Mouse (Mus musculus) CH12.LX (cell line): ENCODE results near the gene Eef1g.

Source experiments
- CHD2 ChIP-seq: IDR thresholded peaks from 2 replicates; pipeline ENCODE4 v1.6.1; 2011; ENCODE audit warnings: low read length, improper control_type of control experiment
- CTCF ChIP-seq, 2 experiments: IDR thresholded peaks in 1 of 2; conservative IDR thresholded peaks in 1 of 2; 2 replicates each; pipeline ENCODE4 v1.5.1; 2011 to 2012; ENCODE audit warnings: low read depth in 2 of 2, low read length in 2 of 2, improper control_type of control experiment in 1 of 2, inconsistent platforms in 1 of 2, mild to moderate bottlenecking in 1 of 2, moderate library complexity in 1 of 2
- POLR2AphosphoS2 ChIP-seq: IDR thresholded peaks from 2 replicates; pipeline ENCODE4 v1.6.1; 2011; ENCODE audit warnings: low read depth, low read length, improper control_type of control experiment
- ZNF384 ChIP-seq: IDR thresholded peaks from 2 replicates; pipeline ENCODE4 v1.6.1; 2012; ENCODE audit warnings: low read depth, low read length, improper control_type of control experiment, inconsistent platforms

DNA sequence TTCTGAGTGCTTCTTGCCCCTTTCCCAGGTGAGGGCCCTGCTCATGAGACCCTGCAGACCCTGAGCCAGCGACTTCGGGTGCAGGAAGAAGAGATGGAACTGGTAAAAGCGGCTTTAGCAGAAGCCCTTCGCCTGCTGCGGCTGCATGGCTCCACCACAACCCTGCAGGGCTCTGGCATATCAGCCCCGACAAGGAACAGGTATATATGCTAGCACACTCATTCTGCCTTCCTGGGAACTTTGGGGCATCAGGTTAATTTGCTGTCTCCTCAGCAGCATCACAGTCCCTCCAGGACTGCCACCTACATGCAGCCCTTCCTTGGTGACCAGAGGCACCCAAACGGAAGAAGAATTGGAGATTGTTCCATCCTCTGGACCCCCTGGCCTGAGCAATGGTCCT, 36.1 kb upstream of the Eef1g start:
- TF ChIP-seq ZNF384 (no peak), CTCF (conservative IDR thresholded peaks at IDR 0.05 in 1 of 2, IDR thresholded peaks at IDR 0.05 in 1 of 2; ENCODE audit: low read depth in 2 of 2, low read length in 2 of 2) (no peak), CHD2 (no peak), POLR2AphosphoS2 (no peak)
